Mouse (Mus musculus) cerebellum, adult 2 months (tissue): ENCODE measurements around the gene Amz1.

Source experiments
- CTCF ChIP-seq: fragments of 200-500 bp; IDR thresholded peaks from 2 replicates; pipeline ENCODE4 v1.5.1; 2011; ENCODE audit warnings: low read depth, mild to moderate bottlenecking, control low read depth, low read length, moderate library complexity, borderline replicate concordance; ENCODE audit not compliant: insufficient read depth
- POLR2A ChIP-seq: fragments of 200-500 bp; IDR thresholded peaks from 2 replicates; pipeline ENCODE4 v1.6.1; 2011; ENCODE audit warnings: low read length, control low read depth, borderline replicate concordance; ENCODE audit not compliant: insufficient read depth

- TF ChIP-seq POLR2A (no peak), CTCF (no peak)
Measured at GRCm38 (mm10) chr5:140703480-140704377, 20.2 kb upstream of the Amz1 start.
